Mouse (Mus musculus): ENCODE data around the gene Slc39a1.

Gene Slc39a1

GRCm38 (mm10) chr3:90294651-90295050, 46.7 kb downstream of the Slc39a1 start:
- no peak for DNase-seq (ENCODE audit: low spot score)
